Mouse (Mus musculus): Measurements from ENCODE around the gene Gm21981.

- TF ChIP-seq HCFC1 (IDR thresholded peaks at IDR 0.05; ENCODE audit: borderline replicate concordance, insufficient read depth, low read length) (no peak), ZC3H11A (IDR thresholded peaks at IDR 0.05; ENCODE audit: borderline replicate concordance, low read depth, low read length) (no peak), MAFK (IDR thresholded peaks at IDR 0.05; ENCODE audit: insufficient read depth, low read depth, low read length) (no peak), ZNF384 (IDR thresholded peaks at IDR 0.05; ENCODE audit: low read depth, low read length) (no peak), CHD2 (IDR thresholded peaks at IDR 0.05; ENCODE audit: low read depth, low read length) (no peak)
These were observed 17.6 kb upstream of the Gm21981 start for GRCm38 (mm10) chr17:47711883-47712282.

Measured in ES-E14 (cell line).